Mouse (Mus musculus): ENCODE measurements around the gene Sec23a.
A peak's percentile ranks its signal among the peaks of the same experiment; 100 is the strongest.

The Sec23a gene

GRCm38 (mm10) chr12:58985766-58986165, 26.1 kb downstream of the Sec23a start:
- no peak for DNase-seq (ENCODE audit: low read depth, low spot score)

- DNase-seq (ENCODE audit: low read depth, low spot score), result peak; percentile 96
Observed at GRCm38 (mm10) chr12:58981178-58981661, 30.6 kb downstream of the Sec23a start.

- DNase-seq (ENCODE audit: low read depth, low spot score), result peak; percentile 68
Observed at GRCm38 (mm10) chr12:58976966-58977365, 34.9 kb downstream of the Sec23a start.

DNA sequence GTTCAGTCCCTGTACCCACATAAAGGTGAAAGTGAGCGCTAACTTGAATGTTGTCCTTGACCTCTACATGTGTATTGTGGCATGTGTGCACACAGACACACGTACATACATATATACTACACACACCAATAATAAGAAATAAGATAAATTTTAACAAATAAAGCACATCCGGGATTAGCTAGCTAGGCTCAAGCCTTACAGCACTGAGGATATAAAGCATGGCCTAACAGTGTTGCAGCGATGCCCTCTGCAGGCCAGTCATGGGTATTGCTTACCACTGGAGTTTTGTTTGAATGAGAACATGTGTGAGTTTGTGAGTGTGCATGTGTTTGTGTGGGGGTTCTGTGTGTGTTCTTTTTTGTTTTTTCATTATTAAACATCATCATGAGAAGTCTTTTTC, 47.2 kb downstream of the Sec23a start:
- peak; percentile 60 for DNase-seq (ENCODE audit: low read depth, low spot score)

- no peak for DNase-seq (ENCODE audit: low read depth, low spot score)
Observed at GRCm38 (mm10) chr12:58960844-58961243, 51.0 kb downstream of the Sec23a start.

GRCm38 (mm10) chr12:58956624-58957023, 55.2 kb downstream of the Sec23a start:
- DNase-seq (ENCODE audit: low read depth, low spot score), result no peak

- DNase-seq (ENCODE audit: low read depth, low spot score), result no peak
Observed at GRCm38 (mm10) chr12:58956162-58956561, 55.7 kb downstream of the Sec23a start.

DNA sequence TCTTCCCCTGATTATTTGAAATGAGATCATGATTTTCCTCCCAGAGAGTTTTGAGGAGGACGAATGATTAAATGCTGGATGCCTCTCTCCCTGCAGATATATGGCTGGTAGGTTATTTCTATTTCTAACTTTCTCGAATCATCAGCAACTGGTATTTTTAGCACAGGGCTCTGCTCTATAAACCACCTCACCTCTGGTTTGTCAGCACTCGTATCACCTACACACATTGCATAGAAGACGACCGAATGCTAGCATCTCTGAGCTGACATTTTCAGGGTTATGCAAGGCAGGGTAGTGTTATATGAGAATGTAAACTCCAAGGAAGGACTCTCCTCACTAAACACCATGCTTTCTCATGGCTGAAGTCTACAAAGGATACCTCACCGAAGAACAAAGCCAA, 63.9 kb downstream of the Sec23a start:
- DNase-seq (ENCODE audit: low read depth, low spot score), result no peak

DNA sequence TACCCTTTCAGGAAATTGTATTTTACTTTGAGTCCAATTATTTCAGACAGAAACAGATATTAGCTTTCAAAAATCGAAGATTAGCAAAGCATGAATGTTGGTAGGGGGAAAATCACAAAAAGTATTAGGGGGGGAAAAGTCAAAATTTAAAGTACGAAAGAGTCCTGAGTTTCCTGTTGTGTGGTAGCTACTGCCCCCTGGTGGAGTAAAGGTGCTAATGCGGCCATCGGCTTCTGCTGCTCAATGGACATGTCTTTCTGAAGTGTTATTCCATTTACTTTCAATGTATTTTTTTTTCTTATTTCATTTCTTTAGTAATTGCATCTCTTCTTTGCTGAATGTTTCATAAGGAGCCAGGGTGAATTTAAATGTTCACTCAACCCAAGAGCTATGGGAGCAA, 64.6 kb downstream of the Sec23a start:
- peak; percentile 58 for DNase-seq (ENCODE audit: low read depth, low spot score)

- DNase-seq (ENCODE audit: low read depth, low spot score), result no peak
Observed at GRCm38 (mm10) chr12:58942544-58942943, 69.3 kb downstream of the Sec23a start.

- DNase-seq (ENCODE audit: low read depth, low spot score), result no peak
Observed at GRCm38 (mm10) chr12:58934580-58934979, 77.2 kb downstream of the Sec23a start.

GRCm38 (mm10) chr12:58924996-58925395, 86.8 kb downstream of the Sec23a start:
- DNase-seq (ENCODE audit: low read depth, low spot score), result peak; percentile 64

DNA sequence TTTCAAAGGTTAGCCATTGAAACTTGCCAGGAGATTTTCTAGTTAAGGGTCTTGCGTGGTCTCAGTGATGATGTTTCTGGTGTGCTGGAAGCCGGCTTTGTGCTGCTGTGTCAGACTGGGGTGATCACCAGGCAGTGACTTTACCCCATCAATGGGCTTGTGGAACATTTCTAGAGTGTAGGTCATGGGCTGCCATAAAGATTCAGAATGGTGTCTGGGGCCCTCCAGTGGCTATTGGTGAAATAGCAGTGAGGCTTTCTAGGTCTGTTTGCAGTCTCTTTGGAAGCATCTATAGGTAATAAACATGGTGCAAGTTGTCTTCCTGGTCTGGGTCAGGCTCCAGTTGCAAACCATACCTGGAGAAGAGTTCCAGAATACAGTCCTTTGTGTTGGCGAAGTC, 87.8 kb downstream of the Sec23a start:
- DNase-seq (ENCODE audit: low read depth, low spot score), result peak; percentile 51

GRCm38 (mm10) chr12:58920775-58921174, 91.0 kb downstream of the Sec23a start:
- DNase-seq (ENCODE audit: low read depth, low spot score), result no peak

DNA sequence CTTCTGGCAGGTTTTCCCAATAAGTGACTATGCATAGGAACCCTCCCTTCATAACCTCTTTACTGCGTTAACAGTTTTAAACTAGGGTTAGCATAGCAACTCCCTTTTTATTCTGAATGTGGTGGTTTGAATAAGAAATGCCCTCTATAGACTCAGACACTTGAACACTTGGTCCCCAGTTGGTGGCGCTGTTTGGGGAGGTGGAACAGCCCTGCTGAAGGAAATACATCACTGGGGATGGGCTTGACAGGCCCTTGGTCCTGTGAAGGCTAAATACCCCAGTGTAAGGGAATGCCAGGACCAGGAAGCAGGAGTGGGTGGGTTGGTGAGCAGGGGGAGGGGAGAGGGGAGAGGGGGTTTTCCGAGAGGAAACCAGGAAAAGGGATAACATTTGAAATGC, 92.3 kb downstream of the Sec23a start:
- peak; percentile 63 for DNase-seq (ENCODE audit: low read depth, low spot score)

GRCm38 (mm10) chr12:58909826-58910225, 102.0 kb downstream of the Sec23a start:
- no peak for DNase-seq (ENCODE audit: low read depth, low spot score)
